Mouse (Mus musculus) hindbrain, embryonic 10.5 days (tissue): Measurements from ENCODE around the gene Krt6a. TPM values are rescaled to one million over a fixed set of nuclear protein-coding genes. Genes with fewer than 3 reads are reported as not detected.
"Not testable (repeated sequence)": the region's sequence is repeated elsewhere in the genome, so short reads cannot be mapped to it uniquely, and the experiment has no call there.

ENCODE experiments used
- DNase-seq: peaks from one replicate; pipeline ENCODE4 v3.0.0-alpha.2; 2017; ENCODE audit warnings: low spot score
- H3K27ac ChIP-seq: fragments of 300-500 bp; sonication (generic); 2 replicates; pipeline ENCODE4 v1.5.1; 2016; ENCODE audit warnings: mild to moderate bottlenecking, moderate library complexity
- H3K27me3 ChIP-seq: fragments of 300-500 bp; sonication (generic); 2 replicates; pipeline ENCODE4 v1.6.1; 2016; ENCODE audit warnings: mild to moderate bottlenecking; ENCODE audit not compliant: poor library complexity, insufficient read depth, severe bottlenecking
- H3K36me3 ChIP-seq: fragments of 300-500 bp; sonication (generic); 2 replicates; pipeline ENCODE4 v1.6.1; 2016; ENCODE audit warnings: mild to moderate bottlenecking, moderate library complexity
- H3K4me1 ChIP-seq: fragments of 300-500 bp; sonication (generic); replicated peaks from 2 replicates; pipeline ENCODE4 v1.6.1; 2016; ENCODE audit warnings: mild to moderate bottlenecking
- H3K4me3 ChIP-seq: fragments of 300-500 bp; sonication (generic); 2 replicates; pipeline ENCODE4 v1.5.1; 2016; ENCODE audit warnings: mild to moderate bottlenecking, moderate library complexity
- H3K9me3 ChIP-seq: fragments of 300-500 bp; sonication (generic); 2 replicates; pipeline ENCODE4 v1.6.1; 2016; ENCODE audit warnings: mild to moderate bottlenecking, moderate library complexity
- WGBS: fragments of 180-500 bp; shearing (Covaris S2); methylation state at CpG from one replicate; pipeline ENCODE4 v1.1.7; 2016; 5-methylcytosine and 5-hydroxymethylcytosine counted together
- polyA plus RNA-seq: library from polyadenylated mRNA; unstranded; fragments of >200 nt; fragmentation: Nextera tagmentation; extraction: Ambion mirVana; gene quantifications from 2 replicates; pipeline ENCODE4 v1.2.1, GENCODE M21; 2016

The Krt6a gene
- polyA plus RNA-seq, 1 experiment from 2014 or later = not detected

DNA sequence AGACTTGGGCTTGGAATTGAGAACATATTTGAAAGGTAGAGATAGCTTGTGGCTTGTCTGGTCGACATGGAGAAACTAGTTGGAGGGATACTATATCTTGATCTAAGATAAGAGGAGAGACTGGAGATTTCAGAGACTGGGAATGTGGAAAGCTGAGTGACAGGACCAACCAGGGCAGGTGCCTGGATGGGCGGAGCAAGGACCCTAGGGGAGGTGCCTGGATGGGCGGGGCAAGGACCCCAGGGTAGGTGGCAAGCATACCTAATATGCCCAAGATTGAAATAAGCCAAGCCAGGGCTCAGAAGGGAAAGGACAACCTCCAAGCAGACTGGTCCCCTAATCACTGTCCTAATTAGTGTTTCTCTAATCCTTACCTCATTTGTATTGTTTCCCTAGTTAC lies 5.1 kb upstream of the Krt6a start:
- 62% methylated on average over 3 of the region's 3 CpGs for WGBS
- Histone ChIP-seq H3K27ac (no peak overlapping the region), H3K27me3 (no peaks in the 10 kb centered on the region), H3K4me1 (peaks cover 18% of the 10 kb centered on the region), H3K9me3 (no peaks in the 10 kb centered on the region), H3K36me3 (no peaks in the 10 kb centered on the region), H3K4me3 (no peak overlapping the region)
- DNase-seq = no peak

DNA sequence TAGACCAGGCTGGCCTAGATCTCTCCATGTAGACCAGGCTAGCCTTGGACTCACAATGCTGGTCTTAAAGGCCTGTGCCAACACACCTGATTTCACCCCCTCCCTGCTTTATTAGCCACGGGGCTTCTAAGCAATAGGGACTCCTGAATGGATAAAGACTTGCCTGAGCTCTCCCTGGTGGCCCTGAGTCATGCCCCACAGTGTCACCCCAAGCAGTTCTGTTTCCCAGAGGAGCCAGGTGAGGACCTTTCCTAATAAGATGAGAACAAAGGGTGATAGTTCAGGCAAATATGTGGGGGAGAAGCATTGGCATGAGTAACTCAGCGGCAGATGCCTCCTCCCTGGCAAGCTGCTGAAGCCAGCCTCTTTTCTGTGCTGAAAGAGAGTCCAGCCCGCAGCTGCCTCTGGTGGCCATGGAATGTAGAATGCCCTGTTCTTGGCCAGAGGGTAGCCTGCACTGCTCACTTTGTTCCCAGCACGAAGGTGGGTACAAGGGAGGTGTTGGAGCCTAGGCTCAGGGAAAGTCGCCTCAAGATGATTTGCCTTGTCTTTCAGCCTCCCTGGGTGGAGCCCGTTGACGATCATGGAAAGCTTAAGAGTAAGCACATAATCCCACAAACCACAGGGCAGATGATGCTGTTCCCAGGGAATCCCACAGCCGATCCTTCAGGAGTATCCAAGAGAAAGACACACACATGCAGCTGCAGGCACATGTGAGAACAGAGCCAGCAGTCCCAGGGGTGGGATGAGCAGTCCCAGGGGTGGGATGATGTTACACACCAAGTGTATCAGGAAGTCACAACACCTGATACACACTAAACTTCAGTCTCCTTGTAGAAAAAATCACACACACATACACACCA lies 3.5 kb upstream of the Krt6a start:
- Histone ChIP-seq H3K4me1 (peaks cover 5% of the 10 kb centered on the region), H3K9me3 (no peaks in the 10 kb centered on the region), H3K36me3 (no peaks in the 10 kb centered on the region), H3K27me3 (no peaks in the 10 kb centered on the region), H3K27ac (no peak overlapping the region), H3K4me3 (no peak overlapping the region)
- no peak for DNase-seq
- WGBS = 75% methylated on average over 8 of the region's 8 CpGs

DNA sequence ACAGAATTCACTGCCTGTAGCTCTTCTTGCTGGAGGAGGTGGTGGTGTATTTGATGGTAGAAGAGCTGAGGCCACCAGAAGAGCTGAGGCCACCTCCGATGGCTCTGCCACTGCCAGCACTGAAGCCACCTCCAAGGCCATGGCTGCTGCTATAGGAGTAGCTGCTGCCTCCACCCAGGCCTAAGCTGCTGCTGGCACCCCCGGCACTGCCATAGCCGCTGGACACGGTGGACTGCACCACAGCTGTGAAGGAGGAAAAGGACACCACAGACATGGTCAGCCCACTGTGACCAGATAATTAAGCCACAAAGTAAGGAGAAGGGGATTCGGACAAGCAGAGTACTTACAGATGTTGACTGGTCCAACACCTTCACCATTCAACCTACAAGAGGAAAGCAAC lies 3.6 kb downstream of the Krt6a start:
- WGBS = 91% methylated on average over 5 of the region's 5 CpGs
- not testable (repeated sequence) for H3K27ac ChIP-seq, H3K27me3 ChIP-seq, H3K4me3 ChIP-seq, H3K36me3 ChIP-seq, H3K4me1 ChIP-seq, H3K9me3 ChIP-seq, DNase-seq

GRCm38 (mm10) chr15:101688161-101688560 lies 5.9 kb downstream of the Krt6a start:
- H3K27me3 ChIP-seq = no peaks in the 10 kb centered on the region
- H3K27ac ChIP-seq = no peak overlapping the region
- no peak for DNase-seq
- H3K4me1 ChIP-seq = no peaks in the 10 kb centered on the region
- no peaks in the 10 kb centered on the region for H3K36me3 ChIP-seq
- WGBS = 72% methylated on average over 2 of the region's 2 CpGs
- no peaks in the 10 kb centered on the region for H3K9me3 ChIP-seq
- no peak overlapping the region for H3K4me3 ChIP-seq

- DNase-seq = no peak
- 87% methylated on average over 2 of the region's 2 CpGs for WGBS
- Histone ChIP-seq H3K27ac (no peak within 1 kb of the TSS), H3K9me3 (no peaks in the 10 kb centered on the region), H3K27me3 (no peaks in the 10 kb centered on the region), H3K36me3 (no peaks in the 10 kb centered on the region), H3K4me3 (no peak within 1 kb of the TSS), H3K4me1 (no peaks in the 10 kb centered on the region)
Observed at GRCm38 (mm10) chr15:101680187-101680586, 13.9 kb downstream of the Krt6a start, which contains the start of gene Krt6b. Gene Krt6b, minus strand, starts transcription at chr15:101680287.

DNA sequence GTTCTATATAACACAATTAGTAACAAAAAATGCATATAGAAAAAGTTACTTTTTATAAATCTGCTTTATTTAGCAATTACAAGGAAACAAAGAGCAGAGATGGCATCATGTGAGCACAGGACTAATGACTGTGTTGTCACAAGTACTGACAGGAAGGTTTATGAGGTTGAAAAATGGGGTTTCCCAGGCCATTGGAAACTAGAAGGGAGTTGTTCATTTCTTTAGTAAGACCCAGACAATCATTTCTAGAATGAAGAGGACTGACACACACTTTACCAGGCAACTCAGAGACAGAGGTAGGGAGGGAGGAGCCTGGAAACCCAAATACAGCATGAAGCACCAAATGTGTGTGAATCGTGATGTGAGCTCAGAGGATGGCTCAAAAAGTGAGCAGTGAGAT lies 18.1 kb downstream of the Krt6a start:
- no peak for DNase-seq
- Histone ChIP-seq H3K36me3 (no peaks in the 10 kb centered on the region), H3K9me3 (no peaks in the 10 kb centered on the region), H3K27ac (no peak overlapping the region), H3K27me3 (no peaks in the 10 kb centered on the region), H3K4me1 (no peaks in the 10 kb centered on the region), H3K4me3 (no peak overlapping the region)
- WGBS = 95% methylated on average over 1 of the region's 1 CpGs

DNA sequence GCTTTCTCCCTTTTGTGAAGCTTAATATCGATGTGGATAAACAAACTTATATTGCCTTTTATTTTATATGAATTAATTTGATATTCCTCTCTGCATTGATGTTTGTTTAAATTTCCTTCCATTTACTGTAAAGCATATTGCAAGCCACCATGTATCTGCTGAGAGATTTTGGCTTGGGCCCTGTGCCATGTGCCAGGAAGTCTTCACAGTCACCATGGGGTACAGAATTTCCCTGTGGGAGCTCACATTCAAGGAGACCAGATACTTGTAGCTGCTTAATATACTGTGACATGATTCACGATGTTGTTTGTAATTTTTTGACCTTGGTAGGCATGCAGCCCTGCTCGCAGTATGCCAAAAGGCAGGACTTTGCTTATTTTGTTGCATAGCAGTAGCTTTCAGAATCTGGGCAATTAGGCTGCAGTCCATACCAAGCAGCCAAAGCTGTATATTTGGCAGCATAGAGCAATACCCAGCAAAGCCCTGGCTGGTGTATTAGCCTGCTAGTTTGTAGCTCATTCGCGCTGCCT lies 41.3 kb downstream of the Krt6a start:
- Histone ChIP-seq H3K27me3 (no peaks in the 10 kb centered on the region), H3K4me1 (no peaks in the 10 kb centered on the region), H3K27ac (no peak overlapping the region), H3K9me3 (no peaks in the 10 kb centered on the region), H3K4me3 (no peak overlapping the region), H3K36me3 (no peaks in the 10 kb centered on the region)
- WGBS = 89% methylated on average over 5 of the region's 5 CpGs
- DNase-seq = no peak

GRCm38 (mm10) chr15:101647280-101647679 lies 46.8 kb downstream of the Krt6a start, which contains the start of gene Gm5478:
Gene Gm5478, minus strand, starts transcription at chr15:101647380.
- Histone ChIP-seq H3K4me1 (no peaks in the 10 kb centered on the region), H3K27ac (no peak within 1 kb of the TSS), H3K9me3 (no peaks in the 10 kb centered on the region), H3K36me3 (no peaks in the 10 kb centered on the region), H3K4me3 (no peak within 1 kb of the TSS), H3K27me3 (no peaks in the 10 kb centered on the region)
- DNase-seq = no peak
- WGBS = 82% methylated on average over 3 of the region's 3 CpGs

Other genes starting within 250 kb of the Krt6a start
- not detected in 2 replicates for gene Krt88, start 246.6 kb downstream of the Krt6a start, polyA plus RNA-seq
- not detected in 2 replicates for gene Krt81, start 230.6 kb downstream of the Krt6a start, polyA plus RNA-seq
- not detected in 2 replicates for gene Krt86, start 220.8 kb downstream of the Krt6a start, polyA plus RNA-seq
- not detected in 2 replicates for gene Krt83, start 202.8 kb downstream of the Krt6a start, polyA plus RNA-seq
- gene Gm49425, start 177.0 kb downstream of the Krt6a start, polyA plus RNA-seq = not detected in 2 replicates
- not detected in 2 replicates for gene Krt84, start 161.5 kb downstream of the Krt6a start, polyA plus RNA-seq
- gene Krt82, start 143.6 kb downstream of the Krt6a start, polyA plus RNA-seq = not detected in 2 replicates
- 0.22 and 0.30 TPM in 2 replicates for gene Krt90, start 131.4 kb downstream of the Krt6a start, polyA plus RNA-seq
- gene Krt75, start 120.4 kb downstream of the Krt6a start, polyA plus RNA-seq = 0.08 TPM in 1 of 2 replicates, not detected in the other
- not detected in 2 replicates for gene Gm5414, start 66.1 kb downstream of the Krt6a start, polyA plus RNA-seq
- gene Gm5478, start 46.9 kb downstream of the Krt6a start, polyA plus RNA-seq = not detected in 2 replicates
- gene Krt6b, start 14.0 kb downstream of the Krt6a start, polyA plus RNA-seq = not detected in 2 replicates
- 0.16 and 2.1 TPM in 2 replicates for gene Krt5, start 18.6 kb upstream of the Krt6a start, polyA plus RNA-seq
- gene Krt71, start 48.8 kb upstream of the Krt6a start, polyA plus RNA-seq = not detected in 2 replicates
- not detected in 2 replicates for gene Krt72, start 92.2 kb upstream of the Krt6a start, polyA plus RNA-seq
- not detected in 2 replicates for gene Krt73, start 108.0 kb upstream of the Krt6a start, polyA plus RNA-seq
- not detected in 2 replicates for gene Krt2, start 123.9 kb upstream of the Krt6a start, polyA plus RNA-seq
- gene Krt1, start 156.5 kb upstream of the Krt6a start, polyA plus RNA-seq = 0.83 and 2.0 TPM in 2 replicates
- not detected in 2 replicates for gene Krt77, start 175.4 kb upstream of the Krt6a start, polyA plus RNA-seq
- not detected in 2 replicates for gene Krt76, start 198.6 kb upstream of the Krt6a start, polyA plus RNA-seq
- gene Krt4, start 230.4 kb upstream of the Krt6a start, polyA plus RNA-seq = not detected in 2 replicates
- gene Krt79, start 246.0 kb upstream of the Krt6a start, polyA plus RNA-seq = 0.18 TPM in 1 of 2 replicates, not detected in the other